Mouse (Mus musculus) bone marrow, adult 2 months (tissue): ENCODE measurements at regions not wholly inside any gene's neighbourhood (a gene's known extent, or its start where the extent isn't known, plus 50 kb on each side); places are given as distances from the start of the nearest gene placed in this dataset.

ENCODE experiments used
- CTCF ChIP-seq: fragments of 200-500 bp; IDR thresholded peaks from 2 replicates; pipeline ENCODE4 v1.5.1; 2011; ENCODE audit warnings: low read length, control low read depth; ENCODE audit not compliant: control insufficient read depth, insufficient read depth
- POLR2A ChIP-seq: fragments of 200-500 bp; IDR thresholded peaks from 2 replicates; pipeline ENCODE4 v1.6.1; 2011; ENCODE audit warnings: low read depth, mild to moderate bottlenecking, control low read depth, low read length, borderline replicate concordance; ENCODE audit not compliant: control insufficient read depth

- no peak for TF ChIP-seq CTCF
- no peak for TF ChIP-seq POLR2A
Measured at GRCm38 (mm10) chr1:165071831-165072491, 88.6 kb downstream of the Tbx19 start.
